Mouse (Mus musculus) left cerebral cortex, adult 11 months (tissue): ENCODE data around the gene Cox7c.
"Not testable (repeated sequence)": the region's sequence is repeated elsewhere in the genome, so short reads cannot be mapped to it uniquely, and the experiment has no call there.

Experiments
- DNase-seq: peaks from one replicate; pipeline ENCODE4 v3.0.0; 2022; ENCODE audit warnings: low spot score

The Cox7c gene

DNA sequence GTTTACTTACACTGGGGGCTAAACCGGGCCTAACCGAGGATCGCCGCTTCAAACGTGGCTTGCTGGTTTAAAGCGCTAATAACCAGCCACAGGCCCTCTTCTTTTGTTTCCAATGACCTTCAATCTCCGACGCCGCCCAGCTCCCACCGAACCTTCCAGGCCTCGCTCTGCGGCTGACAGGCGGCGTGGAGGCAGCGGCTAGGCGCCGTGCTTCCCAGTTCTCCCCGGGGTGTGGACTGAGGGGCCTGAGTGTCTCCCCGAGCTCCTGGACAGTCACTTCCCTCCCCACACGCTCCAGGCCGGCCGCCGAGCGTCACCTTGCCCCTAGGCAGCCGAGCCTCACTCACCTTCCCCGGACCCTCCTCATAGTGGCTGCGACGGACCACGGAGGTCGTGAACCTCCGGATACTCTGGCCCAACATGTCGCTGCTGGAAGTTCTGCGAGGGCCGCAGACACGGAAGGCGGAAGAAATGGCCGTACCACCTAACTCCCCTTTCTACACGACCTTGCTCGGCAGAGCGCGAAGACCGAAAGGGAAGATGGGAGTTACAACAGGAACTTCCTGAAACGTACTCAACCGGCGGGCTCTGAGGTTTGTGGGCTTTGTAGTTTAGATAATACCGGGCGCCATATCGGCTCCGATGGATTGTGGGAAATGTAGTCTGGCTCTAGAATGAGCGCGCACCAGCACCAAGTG is at the start of gene Cox7c:
Gene Cox7c (minus strand): TSS at position 651 of the 698 bp plus-strand sequence.
- DNase-seq: peak; percentile 87

DNA sequence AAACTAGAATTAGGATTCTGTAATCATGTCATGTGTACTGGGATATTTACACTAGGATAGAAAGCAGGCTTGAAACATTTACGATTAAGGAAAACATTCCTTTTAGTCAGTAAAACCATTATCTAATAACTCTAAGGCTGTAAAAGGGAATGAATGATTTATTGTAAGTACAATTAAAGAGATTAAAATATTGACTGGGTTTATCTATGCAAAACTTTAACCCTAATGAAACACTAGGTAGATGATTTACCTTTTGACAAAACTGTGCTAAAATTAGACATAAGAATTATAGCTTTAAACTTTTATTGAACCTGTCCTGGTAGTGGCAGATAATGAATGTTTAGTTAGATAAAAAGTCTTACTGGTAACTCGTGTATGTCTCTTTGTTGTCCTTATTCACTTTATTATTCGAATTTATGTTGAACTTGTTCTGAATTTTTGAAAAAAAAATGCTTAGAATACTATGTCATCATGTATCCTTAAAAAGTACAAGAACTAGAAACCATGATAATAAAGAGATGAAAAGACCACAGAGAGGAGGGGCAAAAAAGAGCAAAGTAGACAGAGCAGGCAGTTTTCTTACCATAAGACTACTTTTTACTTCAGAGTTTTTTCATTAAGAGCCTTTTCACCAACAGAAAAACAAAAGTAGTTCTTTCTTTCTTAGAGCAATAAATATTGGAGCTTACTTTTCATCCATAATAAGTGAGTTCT is 21.5 kb upstream of the Cox7c start:
- DNase-seq: no peak

DNA sequence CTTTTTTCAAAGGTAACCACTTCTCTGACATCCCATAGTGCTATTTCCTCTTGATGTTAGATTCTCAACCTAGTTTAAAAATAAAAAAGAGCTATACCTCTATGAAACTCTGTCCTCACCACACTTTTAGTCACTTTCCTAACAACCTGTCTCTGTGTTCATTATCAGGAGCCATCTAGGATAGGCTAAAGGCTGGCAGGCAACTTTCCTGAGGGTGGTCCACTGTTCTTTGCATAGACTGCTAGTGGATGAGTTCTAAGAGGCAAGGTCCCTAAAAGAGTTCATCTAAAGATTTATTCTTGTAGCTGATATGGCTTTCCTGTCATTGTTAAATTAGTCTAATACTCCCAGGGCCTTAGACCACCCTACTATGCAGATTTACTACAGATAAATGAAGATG is 20.8 kb upstream of the Cox7c start:
- DNase-seq: no peak

DNA sequence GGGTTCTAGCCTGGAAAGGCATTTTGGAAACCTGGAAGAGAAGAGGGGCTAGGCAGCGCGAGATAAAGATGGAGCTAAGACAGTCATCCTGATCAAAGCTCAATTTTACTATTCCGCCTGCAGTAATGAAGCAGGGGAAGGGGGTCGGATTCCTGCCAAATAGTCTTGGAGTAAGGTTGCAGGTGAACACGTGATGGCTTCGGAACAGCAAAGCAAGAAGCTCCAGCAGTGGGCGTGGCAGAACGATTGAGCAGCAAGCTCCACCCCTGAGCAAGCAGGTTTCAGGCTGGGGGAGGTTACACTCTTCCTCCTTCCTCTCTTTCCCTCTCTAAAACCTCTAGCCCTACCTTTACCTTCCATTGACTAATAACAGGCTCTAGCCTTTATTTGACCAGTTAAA is 7.4 kb upstream of the Cox7c start:
- not testable (repeated sequence) for DNase-seq

DNA sequence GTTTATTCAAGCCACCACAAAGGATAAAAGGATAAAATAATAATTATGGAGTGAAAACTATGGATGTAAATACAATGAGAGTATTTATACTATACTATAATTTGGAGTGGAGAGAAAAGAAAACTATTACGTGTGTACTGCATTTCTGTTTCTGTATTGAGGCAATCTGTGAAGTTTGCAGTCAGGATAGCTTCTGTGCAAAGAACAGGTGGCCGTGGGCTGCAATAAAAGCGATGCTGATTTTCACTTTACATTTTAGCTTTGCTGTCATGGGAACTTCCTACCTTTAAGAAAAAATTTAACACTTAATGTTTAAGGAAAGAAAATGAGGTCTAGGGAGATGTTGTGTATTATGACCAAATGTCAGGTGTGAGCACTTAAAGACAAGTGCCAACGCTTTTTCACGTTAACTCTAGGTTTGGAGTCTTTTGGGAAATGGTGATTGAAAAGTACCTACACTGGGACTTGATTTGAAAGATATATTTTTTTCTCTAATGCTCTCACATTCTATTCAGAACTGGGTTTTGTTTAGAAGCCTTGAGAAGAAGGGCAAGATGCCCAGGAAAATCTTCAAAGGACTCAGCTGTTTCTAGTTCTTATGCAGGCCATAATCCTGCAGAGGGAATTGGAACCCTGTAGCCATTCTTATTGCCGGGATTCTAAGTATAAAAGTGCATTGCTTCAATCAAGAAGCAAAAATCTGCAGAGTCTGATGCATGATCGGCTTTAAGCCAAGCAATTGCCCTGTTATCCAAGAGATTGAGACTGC is 41.6 kb downstream of the Cox7c start:
- peak; percentile 5 for DNase-seq
